Comparison of ENCODE assay signal across 10 mouse cellular contexts in the genomic region with DNA sequence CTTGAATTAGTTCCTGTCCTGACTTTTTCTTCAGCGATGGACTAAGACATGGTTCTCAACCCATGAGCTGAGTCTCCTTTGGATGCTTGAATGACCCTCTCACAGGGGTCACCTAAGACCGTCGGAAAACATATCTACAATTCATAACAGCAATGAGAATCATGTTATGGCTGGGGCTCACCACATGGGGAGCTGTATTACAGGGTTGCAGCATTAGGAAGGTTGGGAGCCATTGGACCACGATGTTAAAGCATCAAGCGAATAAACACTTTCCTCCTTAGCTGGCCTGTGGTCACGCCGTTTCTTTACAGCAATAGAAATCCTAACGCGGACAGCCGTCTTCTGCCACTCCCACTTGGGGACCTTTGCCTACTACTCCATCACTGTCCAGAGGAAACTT.
DNase-seq lines count a peak whose midpoint lies in the region; ATAC-seq and TF ChIP-seq lines count a peak whose summit lies in the region.
"Had no signal": no experiment of that assay in that cellular context is flagged by ENCODE, and none has a peak within 500 bp of the region (broad histone marks: within the 10 kb centered on the region; RNA-seq: fewer than 3 reads in every experiment).

No protein-coding gene starts in this region.

- no peak overlapping the region for H3K4me2 ChIP-seq in kidney, postnatal 0 days (ENCODE audit: low read length)
- H3K4me2 ChIP-seq in kidney, embryonic 16.5 days (replicated peaks; ENCODE audit: low read depth, low read length) = no peak overlapping the region
- H3K4me2 ChIP-seq: embryonic facial prominence, embryonic 12.5 days had no signal

- H3K36me3 ChIP-seq in kidney, postnatal 0 days (ENCODE audit: insufficient read depth, low read length) = no peaks in the 10 kb centered on the region
- no peaks in the 10 kb centered on the region for H3K36me3 ChIP-seq in kidney, embryonic 16.5 days (ENCODE audit: insufficient read depth, low read length)
- H3K36me3 ChIP-seq: embryonic facial prominence, embryonic 12.5 days had no signal

- ATAC-seq in kidney, postnatal 0 days (replicated peaks; ENCODE audit: low FRiP score, low read depth) = 0 out of 2 replicates have a peak, but pooled peaks have one; percentile 36
- ATAC-seq in kidney, embryonic 16.5 days (ENCODE audit: low FRiP score, low TSS enrichment) = no peak

- no peak overlapping the region for H3K9ac ChIP-seq in kidney, postnatal 0 days (ENCODE audit: low read depth, low read length)
- no peak overlapping the region for H3K9ac ChIP-seq in kidney, embryonic 16.5 days (replicated peaks; ENCODE audit: low read length)
- H3K9ac ChIP-seq: embryonic facial prominence, embryonic 12.5 days had no signal

- H3K4me3 ChIP-seq in kidney, postnatal 0 days (replicated peaks; ENCODE audit: low read depth, low read length) = no peak overlapping the region
- H3K4me3 ChIP-seq in kidney, embryonic 16.5 days (ENCODE audit: low read length) = no peak overlapping the region
- H3K4me3 ChIP-seq: embryonic facial prominence, embryonic 12.5 days had no signal

- peak; percentile 31 for DNase-seq in adrenal gland, postnatal 14 days
- no peak for DNase-seq in adrenal gland, postnatal 25 days
- peak; percentile 58 for DNase-seq in kidney, postnatal 0 days (ENCODE audit: low spot score)
- no peak for DNase-seq in kidney, adult 18-20 months
- DNase-seq in A20 (ENCODE audit: low read depth, low spot score) = peak; percentile 41
- peak; percentile 30 for DNase-seq in embryo, embryonic 11 days
- no peak for DNase-seq in adipocyte (ENCODE audit: low spot score)
- DNase-seq: kidney, postnatal 10 days had no signal

- H3K4me1 ChIP-seq in kidney, postnatal 0 days (replicated peaks; ENCODE audit: insufficient read depth, low read length) = no peaks in the 10 kb centered on the region
- peaks cover 13% of the 10 kb centered on the region for H3K4me1 ChIP-seq in kidney, embryonic 16.5 days (ENCODE audit: insufficient read depth, low read length)
- H3K4me1 ChIP-seq: embryonic facial prominence, embryonic 12.5 days had no signal

- no peak overlapping the region for H3K27ac ChIP-seq in kidney, postnatal 0 days
- H3K27ac ChIP-seq in kidney, embryonic 16.5 days (ENCODE audit: low read length) = no peak overlapping the region
- H3K27ac ChIP-seq: embryonic facial prominence, embryonic 12.5 days had no signal

- no peaks in the 10 kb centered on the region for H3K9me3 ChIP-seq in kidney, postnatal 0 days (replicated peaks; ENCODE audit: low read length)
- H3K9me3 ChIP-seq in kidney, embryonic 16.5 days (ENCODE audit: low read length) = no peaks in the 10 kb centered on the region
- H3K9me3 ChIP-seq: embryonic facial prominence, embryonic 12.5 days had no signal

- TF ChIP-seq CTCF in kidney, postnatal 0 days (IDR thresholded peaks at IDR 0.05; ENCODE audit: low read depth) = peak; percentile 70

- H3K27me3 ChIP-seq in kidney, postnatal 0 days (ENCODE audit: insufficient read depth, low read length) = no peaks in the 10 kb centered on the region
- H3K27me3 ChIP-seq in kidney, embryonic 16.5 days (ENCODE audit: insufficient read depth, low read length) = no peaks in the 10 kb centered on the region
- H3K27me3 ChIP-seq: embryonic facial prominence, embryonic 12.5 days had no signal

- 42% methylated on average over 10 of the region's 10 CpGs for WGBS in kidney, postnatal 0 days
- WGBS in kidney, embryonic 16.5 days = 51% methylated on average over 10 of the region's 10 CpGs

Comparison
In these comparisons a context has a peak if more than half of its experiments do, and no peak if none do; other contexts are left out.
1. DNase-seq: peak in adrenal gland, postnatal 14 days (single experiment), kidney, postnatal 0 days (single experiment), A20 (single experiment) and embryo, embryonic 11 days (single experiment); none in adrenal gland, postnatal 25 days (single experiment), kidney, adult 18-20 months (single experiment) and adipocyte (single experiment).